Mouse (Mus musculus) adrenal gland, adult (tissue): Measurements from ENCODE around the gene Prox1.

Experiments
- DNase-seq, 2 experiments: peaks; one replicate each; pipeline ENCODE4 v3.0.0; 2022 to 2023; ENCODE audit warnings: low spot score in 1 of 2; ENCODE audit not compliant: inconsistent age in 2 of 2

Gene Prox1

GRCm38 (mm10) chr1:190169911-190170818, at the start of gene Prox1:
TSS of gene Prox1 (minus strand) at chr1:190170714.
- DNase-seq: peak; percentile 90 to 96

- no peak for DNase-seq
Measured at GRCm38 (mm10) chr1:190216621-190217020, 46.1 kb upstream of the Prox1 start.

GRCm38 (mm10) chr1:190214626-190215025, 44.1 kb upstream of the Prox1 start:
- DNase-seq: no peak

- DNase-seq: no peak
Measured at GRCm38 (mm10) chr1:190213175-190213574, 42.7 kb upstream of the Prox1 start.

GRCm38 (mm10) chr1:190207246-190207645, 36.7 kb upstream of the Prox1 start:
- no peak for DNase-seq

- DNase-seq: no peak
Measured at GRCm38 (mm10) chr1:190205691-190206090, 35.2 kb upstream of the Prox1 start.

- no peak for DNase-seq
Measured at GRCm38 (mm10) chr1:190204378-190205070, 34.0 kb upstream of the Prox1 start.

- DNase-seq: no peak
Measured at GRCm38 (mm10) chr1:190201696-190202095, 31.2 kb upstream of the Prox1 start.

GRCm38 (mm10) chr1:190200996-190201395, 30.5 kb upstream of the Prox1 start:
- DNase-seq: no peak

- DNase-seq: no peak
Measured at GRCm38 (mm10) chr1:190198247-190198646, 27.7 kb upstream of the Prox1 start.

- DNase-seq: no peak
Measured at GRCm38 (mm10) chr1:190192011-190192410, 21.5 kb upstream of the Prox1 start.

GRCm38 (mm10) chr1:190190231-190190965, 19.9 kb upstream of the Prox1 start:
- peak in 1 of 2 experiments; percentile 24 for DNase-seq

- peak in 1 of 2 experiments; percentile 18 for DNase-seq
Measured at GRCm38 (mm10) chr1:190189125-190189524, 18.6 kb upstream of the Prox1 start.

- no peak for DNase-seq
Measured at GRCm38 (mm10) chr1:190186336-190186735, 15.8 kb upstream of the Prox1 start.

- no peak for DNase-seq
Measured at GRCm38 (mm10) chr1:190185284-190185683, 14.8 kb upstream of the Prox1 start.

GRCm38 (mm10) chr1:190183574-190183973, 13.1 kb upstream of the Prox1 start:
- no peak for DNase-seq

- DNase-seq: no peak
Measured at GRCm38 (mm10) chr1:190181765-190182164, 11.3 kb upstream of the Prox1 start.

- DNase-seq: no peak
Measured at GRCm38 (mm10) chr1:190180861-190181260, 10.3 kb upstream of the Prox1 start.

GRCm38 (mm10) chr1:190176961-190177360, 6.4 kb upstream of the Prox1 start:
- peak in 1 of 2 experiments; percentile 24 for DNase-seq

GRCm38 (mm10) chr1:190174671-190175661, 4.5 kb upstream of the Prox1 start:
- peak; percentile 68 to 88 for DNase-seq
